Mouse (Mus musculus): Measurements from ENCODE around the gene Prex1.

The Prex1 gene

DNA sequence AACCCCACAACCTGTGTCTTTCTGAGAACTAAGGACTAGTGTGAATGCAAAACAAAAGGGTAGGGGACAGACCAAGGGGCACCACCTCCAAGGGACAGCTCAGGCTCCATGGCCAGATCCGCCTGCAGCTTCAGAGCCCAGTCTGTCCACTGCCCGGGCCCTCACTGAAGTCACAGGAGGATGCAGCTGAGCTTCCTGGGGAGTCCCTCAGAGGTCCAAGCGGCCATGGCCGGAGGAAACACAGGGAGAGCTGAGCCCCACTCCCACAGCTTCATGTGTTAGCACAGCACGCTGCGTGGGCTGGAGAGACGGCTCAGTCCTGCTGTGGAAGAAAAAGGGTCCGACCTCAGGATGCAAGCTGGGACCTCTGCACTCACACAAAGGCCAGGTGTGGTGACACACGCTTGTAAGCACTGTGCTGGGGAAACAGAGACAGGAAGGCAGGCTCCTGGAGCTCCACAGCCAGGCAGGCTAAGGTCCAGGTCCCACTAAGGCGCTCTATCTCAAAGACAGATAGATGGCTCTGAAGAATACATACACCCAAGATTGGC, 81.9 kb downstream of the Prex1 start:
- DNase-seq: no peak

DNA sequence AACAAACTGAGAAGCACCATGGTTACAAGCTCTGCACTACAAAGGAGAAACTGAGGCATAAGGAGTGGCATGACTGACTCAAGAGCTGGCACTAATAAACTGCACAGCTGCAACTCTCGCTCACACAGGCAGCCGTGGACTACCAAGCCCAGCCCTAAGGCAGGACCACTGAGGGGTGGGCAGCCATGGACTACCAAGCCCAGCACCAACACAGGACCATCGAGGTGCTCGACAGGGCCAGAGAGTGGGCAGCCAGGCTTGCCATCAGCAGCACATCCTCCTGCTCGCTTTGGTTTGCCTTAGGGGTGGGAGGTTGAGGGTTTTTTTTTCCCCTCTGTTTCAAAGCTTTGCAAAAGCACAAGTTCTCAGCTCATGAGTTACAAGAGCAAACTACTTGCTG, 82.4 kb downstream of the Prex1 start:
- DNase-seq: no peak

DNA sequence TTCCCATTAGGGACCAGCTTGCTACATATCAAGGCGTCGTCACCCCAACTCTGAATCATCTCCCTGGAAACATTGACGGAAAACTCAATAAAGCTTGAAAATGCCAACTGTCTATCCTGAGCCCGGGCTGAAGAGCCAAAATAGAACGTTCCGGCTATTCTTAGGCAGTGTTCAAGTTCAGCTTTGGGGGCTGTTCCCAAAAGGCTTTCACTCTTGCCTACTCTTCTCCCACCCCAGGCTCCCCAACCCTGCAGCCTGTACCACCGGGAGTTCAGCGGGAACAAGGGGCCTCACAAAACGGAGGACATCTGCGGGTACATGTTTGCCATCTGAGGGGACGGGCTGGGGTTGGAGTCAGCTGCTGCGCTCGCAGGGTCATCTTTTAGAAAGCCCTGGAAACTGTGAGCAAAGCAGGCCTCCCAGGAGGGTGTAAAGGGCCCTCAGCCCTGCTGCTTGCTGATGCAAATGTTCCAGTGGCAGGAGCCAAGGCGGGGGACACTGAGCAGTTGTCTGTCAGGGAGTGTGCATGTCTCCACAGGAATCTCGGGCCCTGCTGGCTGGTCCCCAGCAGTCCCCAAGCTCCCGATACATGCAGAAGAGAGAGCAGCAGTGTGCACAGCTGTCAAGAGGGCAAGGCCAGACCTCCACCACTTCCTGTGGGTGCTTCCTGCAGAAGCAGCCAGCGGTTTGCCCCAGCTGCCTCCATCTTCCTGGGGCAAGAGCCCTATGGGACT, 83.5 kb downstream of the Prex1 start:
- peak; percentile 18 to 19 for DNase-seq

DNA sequence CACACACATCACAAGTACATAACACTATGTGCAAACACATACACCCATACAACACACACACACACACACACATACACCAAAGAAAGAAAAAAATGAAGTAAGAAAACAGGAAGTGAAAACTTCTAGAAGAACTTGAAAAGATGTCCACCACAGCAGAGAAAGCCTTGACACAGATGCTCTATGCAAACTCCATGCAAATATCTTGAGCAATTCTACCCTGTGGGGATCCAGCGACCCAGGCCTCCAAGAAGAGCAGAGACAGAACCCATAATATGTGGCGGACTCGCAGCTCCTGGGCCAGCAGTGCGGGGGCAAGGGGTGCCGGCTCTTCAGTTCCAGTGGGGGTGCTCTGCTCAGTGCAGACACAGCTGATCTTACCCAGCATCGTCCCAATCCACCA, 86.1 kb downstream of the Prex1 start:
- no peak for DNase-seq

DNA sequence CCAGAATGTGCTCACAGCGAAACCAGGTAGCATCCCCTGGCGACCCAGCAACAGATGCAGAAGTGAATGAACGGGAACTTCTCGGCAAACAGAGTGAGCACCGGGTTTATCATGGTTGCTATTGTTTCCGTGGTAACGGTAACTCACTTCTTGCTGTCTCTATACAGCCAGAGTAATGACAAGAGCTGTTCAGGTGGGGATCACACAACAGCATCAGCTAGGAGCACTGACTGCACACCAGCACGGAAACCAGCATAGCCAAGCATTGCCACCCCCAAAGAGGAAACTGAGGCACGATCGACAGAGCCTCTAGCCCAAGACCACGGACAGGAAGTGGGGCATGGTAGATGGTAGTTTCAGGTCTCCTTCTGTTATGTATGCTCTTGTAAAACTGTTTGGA, 88.4 kb downstream of the Prex1 start:
- DNase-seq: no peak

DNA sequence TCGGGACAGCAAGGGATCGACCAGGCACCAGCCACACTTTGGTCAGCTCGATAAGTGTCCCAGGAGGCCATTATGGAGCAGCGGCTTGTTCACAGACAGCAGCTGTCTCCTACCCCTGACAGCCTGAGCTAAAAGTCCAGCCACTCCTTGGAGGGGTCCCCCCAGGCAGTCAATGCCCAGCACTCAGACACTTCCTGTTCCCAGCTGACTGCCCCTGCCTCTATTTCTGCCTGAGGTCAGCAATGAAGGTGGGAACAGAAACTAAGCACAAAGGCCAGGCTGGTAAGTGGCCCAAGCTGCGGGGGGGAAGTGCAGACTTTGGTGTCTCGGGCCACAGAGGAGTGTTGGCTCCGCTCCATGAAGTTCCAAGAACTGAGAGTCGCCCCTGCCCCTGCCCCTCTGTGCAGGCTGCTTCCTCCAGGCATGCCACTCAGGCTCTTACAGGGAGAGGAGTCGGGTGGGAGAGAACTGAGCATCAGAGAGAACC, 90.5 kb downstream of the Prex1 start:
- DNase-seq: peak in 1 of 2 experiments; percentile 36

DNA sequence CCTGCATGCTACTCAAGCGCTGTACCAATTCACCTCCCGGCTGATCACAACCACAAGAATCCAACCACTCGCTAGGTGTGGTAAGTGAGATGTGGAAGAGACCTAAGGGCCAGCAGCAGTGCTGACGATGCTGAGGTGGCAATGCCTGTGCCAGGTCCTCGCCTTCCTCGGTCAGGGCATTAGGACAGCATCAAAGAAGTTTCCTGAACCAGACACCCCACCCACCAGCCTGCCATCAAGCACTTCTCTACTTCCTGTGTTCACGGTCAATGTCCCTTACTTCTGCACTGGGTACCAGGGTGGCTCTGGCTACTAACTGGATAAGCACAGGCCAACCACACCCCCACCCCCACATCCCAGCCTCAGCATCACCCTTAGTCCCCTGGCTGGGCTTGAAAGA, 91.0 kb downstream of the Prex1 start:
- no peak for DNase-seq

DNA sequence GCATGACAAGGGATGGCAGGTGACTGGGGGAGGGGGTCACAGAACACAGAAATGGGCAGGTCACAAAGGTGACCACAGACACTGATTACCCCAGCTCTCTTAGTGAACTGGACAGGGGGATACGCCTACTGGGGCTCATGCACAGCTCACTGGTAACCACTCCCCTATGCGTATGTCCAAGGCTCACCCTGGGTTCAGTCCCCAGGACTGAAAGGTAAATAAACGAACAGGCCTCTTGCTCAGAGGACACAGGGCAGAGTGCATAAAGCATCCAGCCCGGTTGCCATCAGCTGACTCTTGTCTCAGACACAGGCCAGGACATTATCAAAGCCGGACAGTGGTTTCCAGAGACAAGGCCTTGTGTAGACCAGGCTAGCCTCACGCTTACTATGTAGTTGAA, 91.6 kb downstream of the Prex1 start:
- no peak for DNase-seq

DNA sequence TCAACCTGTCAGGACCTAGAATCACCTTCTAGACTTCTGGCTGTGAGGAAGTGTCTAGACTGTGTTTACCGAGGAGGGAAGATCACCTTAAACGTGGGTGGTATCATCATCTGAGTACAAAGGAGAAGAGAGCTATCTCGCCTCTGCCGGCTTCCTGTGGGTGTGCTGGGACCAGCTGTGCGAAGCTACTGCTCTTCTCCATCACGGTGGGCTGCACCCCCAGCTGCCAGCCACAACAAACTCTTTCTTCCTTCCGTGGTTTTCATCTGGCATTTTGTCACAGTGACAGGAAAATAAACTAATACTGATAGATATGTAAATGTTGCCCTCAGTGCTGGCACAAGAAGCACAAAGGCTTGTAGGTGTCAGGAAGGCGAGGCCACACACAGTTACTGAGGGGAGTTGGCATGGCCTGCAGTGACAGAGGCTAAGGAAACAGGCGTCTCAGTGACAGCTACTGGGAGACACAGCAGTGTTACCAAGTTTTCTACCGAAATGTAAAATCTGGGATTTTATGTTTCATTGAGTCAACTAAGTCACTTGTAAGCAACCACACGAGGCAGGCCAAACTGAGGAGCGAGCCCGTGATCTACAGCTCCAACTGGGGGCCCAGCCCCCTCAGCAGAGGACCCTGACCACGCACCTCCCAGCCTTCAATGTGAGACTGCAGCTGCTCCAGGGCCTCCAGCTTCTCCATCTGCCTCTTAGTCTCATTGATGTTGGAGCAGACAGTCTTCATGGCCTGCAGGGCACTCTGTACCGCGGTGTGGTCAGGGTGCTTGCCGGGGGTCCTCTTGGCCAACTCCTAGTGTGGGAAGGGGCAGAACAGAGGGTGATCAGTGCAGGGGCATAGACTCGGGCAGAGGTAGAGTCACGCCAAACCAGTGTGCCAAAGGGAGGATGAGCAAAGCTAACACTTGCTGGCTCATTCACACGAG, 92.8 kb downstream of the Prex1 start:
- no peak for DNase-seq

DNA sequence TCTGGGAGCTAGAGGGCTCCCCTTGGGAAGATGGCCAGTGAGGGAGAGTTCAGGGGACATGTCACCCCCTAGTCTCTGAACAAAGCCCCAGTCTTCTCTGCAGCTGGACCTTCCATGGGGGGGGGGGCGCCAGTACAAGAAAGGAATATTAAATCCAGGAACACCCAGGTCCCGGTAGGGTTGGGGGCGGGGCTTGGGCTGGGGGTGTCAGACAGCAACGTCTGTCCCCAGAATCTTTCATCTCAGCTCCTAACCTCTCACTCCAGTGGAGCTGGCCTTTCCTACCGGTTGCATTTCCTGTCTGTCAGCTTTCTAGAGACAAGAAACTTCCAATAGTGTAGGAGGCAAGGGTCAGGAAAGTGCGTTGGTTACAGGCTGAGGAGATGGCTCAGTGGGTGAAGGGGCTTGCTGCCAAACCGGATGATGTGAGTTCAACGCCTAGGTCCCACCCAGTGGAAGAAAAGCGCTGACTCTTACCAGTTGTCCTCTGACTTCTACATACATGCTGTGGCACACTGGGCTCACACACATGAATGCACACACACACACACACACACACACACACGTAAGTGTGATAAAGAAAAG, 93.6 kb downstream of the Prex1 start:
- no peak for DNase-seq

DNA sequence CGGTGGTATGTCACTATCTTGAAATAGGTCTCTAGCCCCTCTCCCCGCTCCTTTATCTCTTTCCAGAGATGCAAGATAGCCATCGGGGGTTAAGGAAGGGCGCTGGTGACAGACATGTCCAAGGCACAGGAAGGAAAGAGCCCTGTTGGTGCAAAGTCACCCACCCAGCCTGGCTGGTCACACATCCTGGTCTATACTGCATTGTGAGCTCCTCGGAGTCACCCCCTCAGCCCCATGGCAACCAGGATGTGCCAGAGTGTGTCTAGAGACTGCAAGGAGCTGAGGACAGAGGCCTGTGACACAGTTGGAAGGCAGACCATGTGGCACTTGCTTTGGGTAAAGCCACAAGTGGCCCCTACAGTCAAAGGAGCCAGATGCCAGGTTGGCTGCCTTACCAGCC, 94.4 kb downstream of the Prex1 start:
- no peak for DNase-seq

DNA sequence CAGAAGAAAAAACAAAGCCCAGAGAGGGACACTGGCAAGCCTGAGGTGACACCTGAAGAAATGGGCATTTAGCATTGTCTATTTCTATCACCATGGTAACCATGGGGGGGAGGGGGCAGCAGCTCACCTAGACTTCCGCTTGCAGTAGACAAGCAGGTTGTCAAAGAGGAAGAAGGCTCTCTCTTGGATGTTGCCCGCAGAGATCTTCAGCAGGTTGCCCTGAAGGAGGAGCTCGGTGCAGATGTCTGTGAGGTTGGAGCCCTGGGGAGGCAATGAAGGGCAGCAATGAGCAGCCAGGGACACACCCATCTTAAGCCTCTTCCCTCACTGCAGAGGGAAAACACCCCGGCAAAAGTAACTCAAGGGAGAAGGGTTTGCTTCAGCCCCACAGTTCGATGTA, 95.9 kb downstream of the Prex1 start:
- DNase-seq: no peak

DNA sequence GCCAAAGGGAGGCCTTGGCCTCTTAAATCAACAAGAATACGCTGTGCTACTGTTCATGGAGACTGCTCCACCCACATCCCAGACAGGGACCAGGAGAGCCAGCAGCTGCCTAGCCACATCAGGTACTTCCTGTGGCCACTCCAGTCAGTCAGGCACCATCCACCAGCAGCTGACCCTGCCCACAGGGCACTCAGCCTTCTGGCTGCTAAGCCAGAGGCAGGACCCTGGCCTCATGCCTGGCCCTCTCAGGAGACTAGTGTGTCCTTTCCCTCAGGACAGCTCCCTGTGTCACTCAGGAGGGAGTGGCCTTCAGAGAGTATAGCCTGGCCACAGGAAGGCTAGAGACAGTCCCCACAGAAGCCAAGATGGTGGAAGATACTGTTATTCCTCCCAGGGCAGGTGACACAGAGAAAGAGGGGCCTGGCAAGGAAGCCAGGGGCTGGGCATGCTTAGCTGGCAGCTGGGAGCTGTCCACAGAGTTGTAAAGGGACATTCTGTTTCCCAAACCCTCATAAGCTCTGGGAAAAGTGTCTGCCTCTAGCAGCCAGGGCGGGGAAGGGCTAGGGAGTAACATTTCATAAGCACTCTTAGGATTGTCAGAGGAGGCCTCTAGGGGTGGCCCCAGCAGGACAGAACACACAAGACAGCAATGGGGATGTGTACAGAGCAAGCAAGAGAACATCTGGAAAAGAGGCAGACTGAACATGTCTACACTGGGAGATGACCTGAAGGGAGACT, 98.1 kb downstream of the Prex1 start:
- no peak for DNase-seq

DNA sequence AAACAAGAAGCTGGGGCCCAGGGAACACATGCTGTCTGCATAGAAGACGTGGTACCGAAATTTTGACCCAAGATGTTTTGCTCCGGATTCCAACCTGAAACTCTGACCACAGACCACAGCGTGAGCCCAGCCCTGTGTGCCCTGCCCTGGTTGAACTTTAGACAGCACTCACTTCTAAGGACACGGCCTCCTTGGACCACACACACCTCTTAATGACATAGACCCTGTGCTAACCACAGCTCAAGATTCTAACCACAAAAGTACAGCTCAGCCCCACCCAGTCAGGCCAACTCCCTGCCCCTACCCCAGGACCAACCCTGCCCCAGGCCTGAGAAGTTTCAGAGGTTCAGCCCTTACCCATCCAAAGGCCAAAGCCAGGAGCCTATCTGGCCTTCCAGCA, 103.4 kb downstream of the Prex1 start:
- DNase-seq: no peak

DNA sequence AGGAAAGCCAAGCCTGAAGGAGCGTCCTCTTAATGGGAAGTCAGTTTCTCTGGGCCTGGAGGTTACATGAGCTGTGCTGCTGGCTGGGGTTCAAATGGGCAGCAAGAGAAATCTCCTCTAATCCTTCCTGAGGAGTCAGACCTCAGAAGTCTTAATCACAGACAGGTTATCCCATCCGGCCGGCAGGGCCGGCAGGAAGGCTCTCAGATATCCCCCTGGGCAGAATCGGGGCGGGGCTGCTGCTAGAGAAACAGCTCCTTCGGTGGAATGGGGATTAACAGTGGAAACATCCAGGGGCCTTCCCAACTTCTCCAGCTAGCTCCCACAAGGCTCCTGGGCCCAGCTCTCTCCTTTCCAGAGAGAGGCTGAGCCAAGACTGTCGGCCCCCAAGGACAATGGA, 105.1 kb downstream of the Prex1 start:
- no peak for DNase-seq

DNA sequence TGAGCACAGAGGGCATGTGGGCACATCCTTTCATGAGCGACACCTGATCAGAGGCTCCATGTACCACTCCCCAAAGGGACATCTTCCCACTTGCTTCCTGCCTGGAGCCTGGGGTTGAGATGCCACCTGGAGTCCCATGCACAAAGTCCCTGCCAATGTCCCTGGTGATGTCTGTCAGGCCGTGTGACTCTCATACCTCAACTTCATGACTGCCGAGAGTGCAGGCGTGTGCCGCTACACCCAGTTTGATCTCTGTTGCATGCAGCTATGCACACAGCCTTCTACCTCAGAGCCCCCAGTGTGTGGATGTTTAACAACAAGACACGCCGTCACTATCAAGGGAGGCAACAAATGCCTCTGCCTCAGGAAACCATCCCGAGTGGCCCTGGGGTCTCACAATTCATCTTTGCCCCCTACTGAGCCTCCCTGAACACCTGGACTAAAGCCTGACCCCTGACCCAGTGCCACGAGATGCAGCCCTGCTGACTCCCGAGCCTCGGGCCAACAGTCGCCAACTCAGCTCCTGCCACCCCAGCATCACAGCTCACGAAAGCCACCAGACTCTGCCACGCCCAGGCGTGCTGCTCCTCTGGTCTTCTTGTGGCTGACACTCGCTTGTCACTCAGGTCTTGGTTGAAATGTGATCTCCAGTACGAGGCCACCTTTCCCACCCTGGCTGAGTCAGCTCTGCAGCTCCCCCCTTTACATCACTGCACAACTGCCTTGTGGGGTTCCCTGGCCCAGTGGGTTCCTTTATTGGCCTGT, 107.0 kb downstream of the Prex1 start:
- no peak for DNase-seq

DNA sequence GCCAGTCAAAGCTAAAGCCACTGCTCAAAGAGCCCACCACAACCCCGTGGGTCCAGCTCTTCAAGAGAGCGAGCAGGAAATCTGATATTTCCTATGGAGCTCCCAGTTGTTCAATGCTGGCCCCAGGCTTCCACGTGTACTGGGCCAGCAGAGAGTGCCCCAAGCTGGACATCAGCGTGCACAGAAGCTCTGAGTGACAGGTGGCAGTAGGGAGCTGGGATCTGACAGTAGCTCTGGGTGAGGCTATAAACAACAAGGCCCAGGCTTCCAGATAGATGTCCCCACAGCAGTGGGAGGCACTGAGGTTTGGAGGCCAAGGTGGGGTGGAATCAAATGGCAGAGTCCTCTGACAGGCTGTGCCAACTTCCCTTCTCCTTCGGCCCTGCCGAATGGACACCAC, 107.6 kb downstream of the Prex1 start:
- DNase-seq: no peak

DNA sequence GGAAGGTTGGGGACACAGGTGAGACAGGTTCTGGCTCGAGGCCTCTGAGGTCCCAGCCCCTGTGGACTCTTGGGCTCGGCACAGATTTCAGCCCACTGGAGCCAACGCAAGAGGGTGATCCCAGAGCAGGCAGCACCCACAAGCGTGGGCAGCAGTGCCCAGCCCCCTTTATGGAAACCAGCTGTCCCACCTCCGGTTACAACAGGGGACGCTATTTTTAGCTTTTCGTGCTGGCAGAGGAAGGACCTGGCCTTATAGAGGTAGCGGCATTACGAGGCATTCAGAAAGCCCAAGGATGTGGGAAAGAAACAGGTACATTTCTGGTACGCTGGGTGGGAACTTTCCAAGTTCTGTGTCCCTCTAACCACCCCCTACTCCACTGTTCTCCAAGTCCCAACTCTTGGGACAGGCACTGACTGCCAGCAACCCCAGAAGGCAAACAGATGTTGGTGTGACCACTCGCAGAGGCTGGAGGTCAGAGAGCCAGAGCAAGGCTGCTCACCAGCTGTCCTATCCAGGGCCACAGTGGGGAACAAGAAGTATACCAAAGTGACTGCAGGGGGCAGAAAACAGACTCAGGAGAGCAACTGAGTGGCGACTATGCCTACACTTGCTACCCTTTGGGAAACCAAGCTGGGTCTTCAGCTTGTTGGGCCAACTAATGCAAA, 108.3 kb downstream of the Prex1 start:
- no peak for DNase-seq

DNA sequence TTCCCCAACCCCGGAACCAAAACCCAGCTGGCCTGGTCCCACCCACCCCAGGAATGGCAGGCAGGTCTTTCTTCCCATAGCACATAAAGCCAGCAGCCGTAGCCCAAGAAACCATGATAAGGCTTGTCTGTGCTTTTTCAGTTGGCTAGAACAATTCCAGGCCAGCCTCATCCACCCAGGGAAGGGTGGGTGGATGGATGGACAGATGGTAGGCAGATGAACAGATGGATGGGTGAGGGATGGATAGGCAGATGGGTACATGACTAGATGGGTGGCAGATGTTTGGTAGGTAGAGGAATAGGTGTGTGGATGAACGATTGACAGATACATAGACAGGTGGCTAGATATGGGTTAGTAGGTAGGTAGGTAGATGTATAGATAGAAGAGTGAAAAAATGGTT, 110.7 kb downstream of the Prex1 start:
- no peak for DNase-seq

DNA sequence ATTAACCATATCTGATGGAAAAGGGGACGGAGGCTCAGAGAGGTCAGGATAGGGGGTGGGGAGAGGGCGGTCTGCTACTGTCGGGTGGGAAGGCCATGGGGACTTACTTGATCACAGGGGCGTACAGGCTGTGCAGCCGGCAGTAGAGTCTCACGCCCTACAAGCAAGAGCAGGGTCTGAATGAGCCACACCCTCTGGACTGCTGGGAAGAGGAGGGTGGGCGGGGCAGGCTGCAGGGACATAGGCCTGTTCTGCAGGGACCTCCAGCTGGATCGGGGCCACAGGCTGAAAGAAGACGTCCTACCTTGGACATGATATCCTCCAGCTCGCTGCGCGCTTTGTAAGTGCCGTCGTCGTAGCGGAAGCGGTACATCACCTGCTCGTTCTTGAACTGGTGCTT, 112.2 kb downstream of the Prex1 start:
- DNase-seq: no peak

DNA sequence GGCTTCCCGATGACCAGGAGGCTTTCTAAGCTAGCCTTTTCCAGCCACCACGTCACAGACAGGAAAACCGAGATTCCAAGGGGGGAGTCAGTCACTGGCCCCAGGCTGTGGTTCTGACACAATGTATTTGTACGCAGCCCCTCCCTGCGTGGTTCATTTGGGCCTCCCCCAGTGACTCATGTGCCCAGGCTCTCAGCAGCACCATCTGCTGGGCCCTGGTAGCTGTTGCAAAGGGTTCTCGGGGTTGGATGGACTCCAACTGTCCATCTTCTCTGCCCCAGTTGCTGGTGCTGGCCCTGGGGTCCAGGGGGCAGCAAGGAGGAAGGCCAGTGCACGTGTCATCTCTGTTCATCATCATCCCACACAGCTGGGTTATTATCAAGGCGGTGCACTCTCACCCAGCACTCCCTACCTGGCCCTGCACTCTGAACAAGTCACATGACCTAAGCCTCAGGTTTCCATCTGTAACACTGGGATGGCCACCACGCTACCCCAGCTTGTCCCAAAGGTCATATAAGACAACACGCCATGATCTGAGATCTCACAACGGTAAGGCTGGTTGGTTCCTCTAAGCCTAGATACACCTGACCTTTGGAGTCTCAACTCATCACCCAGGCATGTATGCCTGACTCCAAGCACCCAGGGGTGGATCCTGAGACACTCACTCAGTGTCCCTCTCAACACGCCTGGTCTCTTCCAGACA, 115.0 kb downstream of the Prex1 start:
- DNase-seq: no peak
